Mouse (Mus musculus) spleen, postnatal 36 days (tissue): Measurements from ENCODE around the gene Lonrf3.

Experiments used
- DNase-seq, 2 experiments: peaks; one replicate each; pipeline ENCODE4 v3.0.0; 2022; ENCODE audit warnings: low spot score in 2 of 2, mixed read lengths in 1 of 2

Lonrf3 gene

GRCm38 (mm10) chrX:36328271-36329039 lies at the start of gene Lonrf3:
Lonrf3 (plus strand) TSS chrX:36328353.
- peak; percentile 22 to 26 for DNase-seq

- DNase-seq = no peak
These were observed 49.4 kb upstream of the Lonrf3 start for GRCm38 (mm10) chrX:36278750-36279149.

- DNase-seq = no peak
These were observed 16.7 kb upstream of the Lonrf3 start for GRCm38 (mm10) chrX:36311420-36311819.

GRCm38 (mm10) chrX:36327491-36328255 lies 480 bp upstream of the Lonrf3 start:
- DNase-seq = no peak

GRCm38 (mm10) chrX:36329040-36329649 lies 992 bp downstream of the Lonrf3 start:
- no peak for DNase-seq

- DNase-seq = no peak
These were observed 1.8 kb downstream of the Lonrf3 start for GRCm38 (mm10) chrX:36329849-36330411.

- DNase-seq = no peak
These were observed 24.3 kb downstream of the Lonrf3 start for GRCm38 (mm10) chrX:36352446-36352845.

GRCm38 (mm10) chrX:36385340-36385739 lies 57.2 kb downstream of the Lonrf3 start:
- no peak for DNase-seq

GRCm38 (mm10) chrX:36389971-36390370 lies 61.8 kb downstream of the Lonrf3 start:
- no peak for DNase-seq

GRCm38 (mm10) chrX:36390503-36390902 lies 62.4 kb downstream of the Lonrf3 start:
- no peak for DNase-seq

GRCm38 (mm10) chrX:36392672-36393071 lies 64.5 kb downstream of the Lonrf3 start:
- no peak for DNase-seq

GRCm38 (mm10) chrX:36393279-36393678 lies 65.1 kb downstream of the Lonrf3 start:
- DNase-seq = no peak

GRCm38 (mm10) chrX:36400980-36401379 lies 72.8 kb downstream of the Lonrf3 start, which contains the start of gene Gm6268:
Gm6268 (plus strand) TSS chrX:36401280.
- no peak for DNase-seq

- no peak for DNase-seq
These were observed 74.2 kb downstream of the Lonrf3 start for GRCm38 (mm10) chrX:36402316-36402715.
